Mouse (Mus musculus) forebrain, embryonic 16.5 days (tissue): ENCODE data around the gene Hamp. TPM values are rescaled to one million over a fixed set of nuclear protein-coding genes. Genes with fewer than 3 reads are reported as not detected.

Source experiments
- ATAC-seq: fragments of 200-750 bp; cut with Nextera tagmentation; 2 replicates; pipeline ENCODE4 v1.8.0; 2017; ENCODE audit warnings: mild to moderate bottlenecking, moderate library complexity
- H3K27ac ChIP-seq: fragments of 300-500 bp; sonication (generic); 2 replicates; pipeline ENCODE4 v1.5.1; 2014; ENCODE audit warnings: low read length, control low read depth
- H3K27me3 ChIP-seq: fragments of 300-500 bp; sonication (generic); replicated peaks from 2 replicates; pipeline ENCODE4 v1.6.1; 2014; ENCODE audit warnings: low read length; ENCODE audit not compliant: control insufficient read depth, insufficient read depth
- H3K36me3 ChIP-seq: fragments of 300-500 bp; sonication (generic); 2 replicates; pipeline ENCODE4 v1.6.1; 2014; ENCODE audit not compliant: control insufficient read depth, insufficient read depth
- H3K4me1 ChIP-seq: fragments of 300-500 bp; sonication (generic); replicated peaks from 2 replicates; pipeline ENCODE4 v1.6.1; 2014; ENCODE audit warnings: low read length; ENCODE audit not compliant: control insufficient read depth, insufficient read depth
- H3K4me2 ChIP-seq: fragments of 300-500 bp; sonication (generic); 2 replicates; pipeline ENCODE4 v1.6.1; 2014; ENCODE audit warnings: mild to moderate bottlenecking, low read length, control low read depth
- H3K4me3 ChIP-seq: fragments of 300-500 bp; sonication (generic); replicated peaks from 2 replicates; pipeline ENCODE4 v1.5.1; 2014; ENCODE audit warnings: mild to moderate bottlenecking, low read length, control low read depth
- H3K9ac ChIP-seq: fragments of 300-500 bp; sonication (generic); replicated peaks from 2 replicates; pipeline ENCODE4 v1.6.1; 2014; ENCODE audit warnings: low read depth, low read length, control low read depth
- H3K9me3 ChIP-seq: fragments of 300-500 bp; sonication (generic); 2 replicates; pipeline ENCODE4 v1.6.1; 2016; ENCODE audit warnings: low read length; ENCODE audit not compliant: control insufficient read depth
- WGBS: fragments of 180-500 bp; shearing (Covaris S2); extraction: QIAGEN DNeasy Blood & Tissue Kit; methylation state at CpG from one replicate; pipeline ENCODE4 v1.1.7; 2014; 5-methylcytosine and 5-hydroxymethylcytosine counted together
- polyA plus RNA-seq: library from polyadenylated mRNA; unstranded; fragments of >200 nt; fragmentation: Nextera tagmentation; extraction: Ambion mirVana; gene quantifications from 2 replicates; pipeline ENCODE4 v1.2.1, GENCODE M21; 2015

Gene Hamp
- not detected in 2 replicates for polyA plus RNA-seq

- no peak within 1 kb of the TSS for H3K4me2 ChIP-seq
- no peak within 1 kb of the TSS for H3K9ac ChIP-seq
- no peak within 1 kb of the TSS for H3K27ac ChIP-seq
- no peak for ATAC-seq
- no peak within 1 kb of the TSS for H3K4me3 ChIP-seq
- no peaks in the 10 kb centered on the region for H3K9me3 ChIP-seq
- H3K36me3 ChIP-seq, result no peaks in the 10 kb centered on the region; the same call in 1 of the 2 replicates
- no peaks in the 10 kb centered on the region for H3K27me3 ChIP-seq
- WGBS, result 63% methylated on average over 9 of the region's 9 CpGs
- H3K4me1 ChIP-seq, result no peaks in the 10 kb centered on the region
Measured at GRCm38 (mm10) chr7:30943909-30944635, at the start of gene Hamp. TSS of gene Hamp (minus strand) at chr7:30944032.

GRCm38 (mm10) chr7:30992148-30992547 is 48.3 kb upstream of the Hamp start:
- no peak overlapping the region for H3K27ac ChIP-seq

GRCm38 (mm10) chr7:30988519-30989162 is 44.8 kb upstream of the Hamp start:
- H3K9ac ChIP-seq, result no peak overlapping the region
- no peak overlapping the region for H3K4me2 ChIP-seq
- H3K27me3 ChIP-seq, result no peaks in the 10 kb centered on the region
- H3K27ac ChIP-seq, result no peak overlapping the region
- no peaks in the 10 kb centered on the region for H3K9me3 ChIP-seq
- H3K4me3 ChIP-seq, result no peak overlapping the region
- 93% methylated on average over 4 of the region's 4 CpGs for WGBS
- no peaks in the 10 kb centered on the region for H3K36me3 ChIP-seq
- H3K4me1 ChIP-seq, result no peaks in the 10 kb centered on the region
- ATAC-seq, result no peak

More at GRCm38 (mm10) chr7:30992148-30992547, 48.3 kb upstream of the Hamp start:
- Histone ChIP-seq H3K9ac (no peak overlapping the region), H3K4me3 (no peak overlapping the region), H3K36me3 (no peaks in the 10 kb centered on the region), H3K27me3 (no peaks in the 10 kb centered on the region), H3K9me3 (peaks cover 5% of the 10 kb centered on the region; the same call in 1 of the 2 replicates), H3K4me1 (no peaks in the 10 kb centered on the region), H3K4me2 (no peak overlapping the region)
- ATAC-seq, result no peak
- 87% methylated on average over 5 of the region's 5 CpGs for WGBS

- no peak for ATAC-seq
- Histone ChIP-seq H3K9me3 (no peaks in the 10 kb centered on the region), H3K27me3 (no peaks in the 10 kb centered on the region), H3K9ac (no peak overlapping the region), H3K4me1 (no peaks in the 10 kb centered on the region), H3K36me3 (no peaks in the 10 kb centered on the region), H3K27ac (no peak overlapping the region), H3K4me3 (no peak overlapping the region), H3K4me2 (no peak overlapping the region)
- WGBS, result 84% methylated on average over 9 of the region's 9 CpGs
Measured at GRCm38 (mm10) chr7:30985357-30985756, 41.5 kb upstream of the Hamp start.

- Histone ChIP-seq H3K27me3 (no peaks in the 10 kb centered on the region), H3K4me2 (no peak overlapping the region), H3K9ac (no peak overlapping the region), H3K9me3 (no peaks in the 10 kb centered on the region), H3K4me1 (no peaks in the 10 kb centered on the region), H3K36me3 (no peaks in the 10 kb centered on the region), H3K4me3 (no peak overlapping the region), H3K27ac (no peak overlapping the region)
- no peak for ATAC-seq
- whole genome bisulfite sequencing, result 95% methylated on average over 4 of the region's 4 CpGs
Measured at GRCm38 (mm10) chr7:30981703-30982102, 37.9 kb upstream of the Hamp start.

GRCm38 (mm10) chr7:30973501-30974289 is 29.9 kb upstream of the Hamp start, which contains the start of gene Fam187b:
TSS of gene Fam187b (plus strand) at chr7:30973790.
- Histone ChIP-seq H3K27ac (no peak within 1 kb of the TSS), H3K9me3 (no peaks in the 10 kb centered on the region), H3K27me3 (peaks cover 3% of the 10 kb centered on the region; the same call in 1 of the 2 replicates), H3K4me2 (peak within 1 kb of the TSS; percentile 57), H3K4me3 (peak within 1 kb of the TSS; percentile 36), H3K36me3 (no peaks in the 10 kb centered on the region), H3K4me1 (peaks cover 9% of the 10 kb centered on the region), H3K9ac (peak within 1 kb of the TSS; percentile 26)
- ATAC-seq, result peak; percentile 78
- WGBS, result under 1% methylated on average over 37 of the region's 37 CpGs

- WGBS, result 4% methylated on average over 18 of the region's 19 CpGs
- no peak; the same call in none of the 2 replicates for ATAC-seq
- Histone ChIP-seq H3K27ac (no peak within 1 kb of the TSS), H3K9me3 (no peaks in the 10 kb centered on the region), H3K4me3 (peak within 1 kb of the TSS; percentile 36), H3K9ac (peak within 1 kb of the TSS; percentile 26), H3K36me3 (no peaks in the 10 kb centered on the region), H3K4me1 (peaks cover 9% of the 10 kb centered on the region), H3K4me2 (peak within 1 kb of the TSS; percentile 57), H3K27me3 (peaks cover 3% of the 10 kb centered on the region; the same call in 1 of the 2 replicates)
Measured at GRCm38 (mm10) chr7:30973251-30973500, 29.3 kb upstream of the Hamp start, which contains the start of gene Lsr. TSS of gene Lsr (minus strand) at chr7:30973464.

GRCm38 (mm10) chr7:30972426-30973250 is 28.8 kb upstream of the Hamp start:
- WGBS, result 2% methylated on average over 41 of the region's 41 CpGs
- peak overlapping the region; percentile 25; the same call in 1 of the 2 replicates for H3K9ac ChIP-seq
- no peak for ATAC-seq
- peak overlapping the region; percentile 36 for H3K4me3 ChIP-seq
- H3K27ac ChIP-seq, result no peak overlapping the region
- peaks cover 3% of the 10 kb centered on the region; the same call in 1 of the 2 replicates for H3K27me3 ChIP-seq
- peak overlapping the region; percentile 57 for H3K4me2 ChIP-seq
- no peaks in the 10 kb centered on the region for H3K9me3 ChIP-seq
- H3K4me1 ChIP-seq, result peaks cover 9% of the 10 kb centered on the region
- H3K36me3 ChIP-seq, result no peaks in the 10 kb centered on the region
